Mouse (Mus musculus): ENCODE measurements at regions not wholly inside any gene's neighbourhood (a gene's known extent, or its start where the extent isn't known, plus 50 kb on each side); places are given as distances from the start of the nearest gene placed in this dataset.

- TF ChIP-seq CTCF (IDR thresholded peaks at IDR 0.05; ENCODE audit: low read depth) (no peak), EP300 (optimal IDR thresholded peaks at IDR 0.05) (no peak)
These were observed 417.9 kb upstream of the Zfp703 start for GRCm38 (mm10) chr8:26559196-26559595.
